Mouse (Mus musculus): Measurements from ENCODE around the gene Dll3. TPM values are rescaled to one million over a fixed set of nuclear protein-coding genes. Genes with fewer than 3 reads are reported as not detected.
"Not testable (repeated sequence)": the region's sequence is repeated elsewhere in the genome, so short reads cannot be mapped to it uniquely, and the experiment has no call there.

The Dll3 gene
- polyA plus RNA-seq, 1 experiment = 2.4 TPM

- Histone ChIP-seq H3K4me3 (ENCODE audit: low read depth, low read length) (no peak overlapping the region), H3K36me3 (ENCODE audit: control insufficient read depth, insufficient read depth, low read length) (no peaks in the 10 kb centered on the region), H3K27me3 (ENCODE audit: control insufficient read depth, insufficient read depth, low read length) (no peaks in the 10 kb centered on the region), H3K27ac (ENCODE audit: insufficient read depth, low read depth, low read length) (no peak overlapping the region), H3K4me1 (ENCODE audit: control insufficient read depth, insufficient read depth, insufficient read length, low read length) (no peaks in the 10 kb centered on the region)
- TF ChIP-seq CTCF (IDR thresholded peaks at IDR 0.05; ENCODE audit: extremely low read depth, insufficient read length, insufficient replicate concordance, low read depth, low read length) (no peak), POLR2A (IDR thresholded peaks at IDR 0.05; ENCODE audit: low read depth, low read length) (no peak)
- WGBS = 89% methylated on average over 17 of the region's 17 CpGs
These were observed 50.1 kb downstream of the Dll3 start for GRCm38 (mm10) chr7:28251976-28252375.

DNA sequence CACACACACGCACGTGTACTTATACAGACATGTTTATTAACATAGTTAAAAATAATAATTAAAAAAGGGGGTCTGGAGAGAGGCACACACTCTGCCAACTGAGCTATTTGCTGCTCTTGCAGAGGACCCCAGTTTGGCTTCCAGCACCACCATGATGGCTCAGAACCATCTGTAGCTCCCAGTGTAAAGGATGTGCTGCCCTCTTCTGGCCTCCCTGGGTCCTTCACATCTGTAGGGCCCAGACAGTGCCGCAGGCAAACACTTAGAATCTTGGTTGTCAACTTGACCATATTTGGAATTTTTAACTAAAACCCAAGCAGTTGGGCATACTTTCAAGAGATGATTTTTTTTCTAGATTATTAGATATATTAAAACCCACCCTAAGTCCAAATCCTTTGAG is 53.1 kb downstream of the Dll3 start:
- no peaks in the 10 kb centered on the region for H3K36me3 ChIP-seq (ENCODE audit: control insufficient read depth, insufficient read depth, low read length)
- H3K4me1 ChIP-seq (ENCODE audit: control insufficient read depth, insufficient read depth, insufficient read length, low read length) = no peaks in the 10 kb centered on the region
- no peak overlapping the region for H3K27ac ChIP-seq (ENCODE audit: insufficient read depth, low read depth, low read length)
- H3K4me3 ChIP-seq (ENCODE audit: low read depth, low read length) = no peak overlapping the region
- no peaks in the 10 kb centered on the region for H3K27me3 ChIP-seq (ENCODE audit: control insufficient read depth, insufficient read depth, low read length)
- 87% methylated on average over 3 of the region's 3 CpGs for WGBS
- TF ChIP-seq POLR2A (IDR thresholded peaks at IDR 0.05; ENCODE audit: low read depth, low read length) (no peak), CTCF (IDR thresholded peaks at IDR 0.05; ENCODE audit: extremely low read depth, insufficient read length, insufficient replicate concordance, low read depth, low read length) (no peak)

DNA sequence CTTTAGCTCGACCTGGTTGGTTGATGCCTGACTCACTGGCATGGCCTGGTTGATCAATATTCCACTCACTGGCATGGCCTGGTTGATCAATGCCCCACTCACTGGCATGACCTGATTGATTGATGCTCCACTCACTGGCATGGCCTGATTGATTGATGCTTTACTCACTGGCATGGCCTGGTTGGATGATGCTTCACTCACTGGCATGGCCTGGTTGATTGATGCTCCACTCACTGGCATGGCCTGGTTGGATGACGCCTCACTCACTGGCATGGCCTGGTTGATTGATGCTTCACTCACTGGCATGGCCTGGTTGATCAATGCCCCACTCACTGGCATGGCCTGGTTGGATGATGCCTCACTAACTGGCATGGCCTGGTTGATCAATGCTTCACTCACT is 58.1 kb downstream of the Dll3 start:
- H3K27me3 ChIP-seq (ENCODE audit: control insufficient read depth, insufficient read depth, low read length); H3K4me3 ChIP-seq (ENCODE audit: low read depth, low read length); H3K4me1 ChIP-seq (ENCODE audit: control insufficient read depth, insufficient read depth, insufficient read length, low read length); H3K27ac ChIP-seq (ENCODE audit: insufficient read depth, low read depth, low read length); H3K36me3 ChIP-seq (ENCODE audit: control insufficient read depth, insufficient read depth, low read length): not testable (repeated sequence)
- WGBS = 66% methylated on average over 2 of the region's 2 CpGs

Other genes with a start within 250 kb of the Dll3 start
- gene Fcgbp, start 231.0 kb downstream of the Dll3 start, polyA plus RNA-seq (2012; rRNA removed) = 1,238 and 3,973 TPM in 2 replicates
- gene 9530053A07Rik, start 172.8 kb downstream of the Dll3 start, polyA plus RNA-seq (2012; rRNA removed) = 0.01 and 0.57 TPM in 2 replicates
- 15.7 and 26.6 TPM in 2 replicates for gene Fbl, start 132.5 kb downstream of the Dll3 start, polyA plus RNA-seq (2012; rRNA removed)
- 19.0 and 58.6 TPM in 2 replicates for gene Dyrk1b, start 122.8 kb downstream of the Dll3 start, polyA plus RNA-seq (2012; rRNA removed)
- 1.1 and 2.3 TPM in 2 replicates for gene Eid2, start 34.4 kb downstream of the Dll3 start, polyA plus RNA-seq (2012; rRNA removed)
- 3.9 and 5.8 TPM in 2 replicates for gene Eid2b, start 24.5 kb downstream of the Dll3 start, polyA plus RNA-seq (2012; rRNA removed)
- gene Selenov, start 11.1 kb downstream of the Dll3 start, polyA plus RNA-seq (2012; rRNA removed) = not detected in 2 replicates
- 37.3 and 62.7 TPM in 2 replicates for gene Timm50, start 9.8 kb upstream of the Dll3 start, polyA plus RNA-seq (2012; rRNA removed)
- 58.8 and 104 TPM in 2 replicates for gene Supt5, start 36.5 kb upstream of the Dll3 start, polyA plus RNA-seq (2012; rRNA removed)
- 877 and 996 TPM in 2 replicates for gene Rps16, start 48.4 kb upstream of the Dll3 start, polyA plus RNA-seq (2012; rRNA removed)
- 22.9 and 58.2 TPM in 2 replicates for gene Plekhg2, start 70.4 kb upstream of the Dll3 start, polyA plus RNA-seq (2012; rRNA removed)
- gene Zfp36, start 78.0 kb upstream of the Dll3 start, polyA plus RNA-seq (2012; rRNA removed) = 85.4 and 196 TPM in 2 replicates
- 36.5 and 58.0 TPM in 2 replicates for gene Med29, start 90.5 kb upstream of the Dll3 start, polyA plus RNA-seq (2012; rRNA removed)
- gene Paf1, start 90.7 kb upstream of the Dll3 start, polyA plus RNA-seq (2012; rRNA removed) = 27.6 and 67.1 TPM in 2 replicates
- 5.6 and 7.0 TPM in 2 replicates for gene Gmfg, start 135.2 kb upstream of the Dll3 start, polyA plus RNA-seq (2012; rRNA removed)
- gene Lrfn1, start 149.7 kb upstream of the Dll3 start, polyA plus RNA-seq (2012; rRNA removed) = 0.91 and 1.4 TPM in 2 replicates
- not detected in 2 replicates for gene Ifnl2, start 208.2 kb upstream of the Dll3 start, polyA plus RNA-seq (2012; rRNA removed)
- gene Ifnl3, start 220.6 kb upstream of the Dll3 start, polyA plus RNA-seq (2012; rRNA removed) = not detected in 2 replicates
- 32.7 and 16,759 TPM in 2 replicates for gene Sycn, start 238.6 kb upstream of the Dll3 start, polyA plus RNA-seq (2012; rRNA removed)
- 0.14 and 2.8 TPM in 2 replicates for gene Nccrp1, start 245.0 kb upstream of the Dll3 start, polyA plus RNA-seq (2012; rRNA removed)